Mouse (Mus musculus) liver, postnatal 0 days (tissue): ENCODE measurements around the gene Smg8. TPM values are rescaled to one million over a fixed set of nuclear protein-coding genes. Genes with fewer than 3 reads are reported as not detected.
"Not testable (repeated sequence)": the region's sequence is repeated elsewhere in the genome, so short reads cannot be mapped to it uniquely, and the experiment has no call there.

Source experiments
- ATAC-seq: fragments of 200-750 bp; cut with Nextera tagmentation; 2 replicates; pipeline ENCODE4 v1.8.0; 2017; ENCODE audit warnings: mild to moderate bottlenecking, moderate library complexity
- DNase-seq: peaks from one replicate; pipeline ENCODE4 v3.0.0-alpha.2; 2016
- H3K27ac ChIP-seq: fragments of 300-500 bp; sonication (generic); 2 replicates; pipeline ENCODE4 v1.5.1; 2014; ENCODE audit warnings: antibody characterized with exemption, moderate library complexity, mild to moderate bottlenecking, low read depth
- H3K27me3 ChIP-seq: fragments of 300-500 bp; sonication (generic); 2 replicates; pipeline ENCODE4 v1.6.1; 2014; ENCODE audit warnings: low read length, control low read depth, mixed read lengths; ENCODE audit not compliant: insufficient read depth
- H3K36me3 ChIP-seq: fragments of 300-500 bp; sonication (generic); replicated peaks from 2 replicates; pipeline ENCODE4 v1.6.1; 2014; ENCODE audit warnings: mild to moderate bottlenecking, control low read depth, low read length, moderate library complexity, mixed read lengths; ENCODE audit not compliant: insufficient read depth
- H3K4me1 ChIP-seq: fragments of 300-500 bp; sonication (generic); 2 replicates; pipeline ENCODE4 v1.6.1; 2014; ENCODE audit warnings: antibody characterized with exemption, mild to moderate bottlenecking, control low read depth; ENCODE audit not compliant: insufficient read depth
- H3K4me2 ChIP-seq: fragments of 300-500 bp; sonication (generic); 2 replicates; pipeline ENCODE4 v1.6.1; 2014; ENCODE audit warnings: low read depth, mild to moderate bottlenecking, low read length, moderate library complexity, mixed read lengths
- H3K4me3 ChIP-seq: fragments of 300-500 bp; sonication (generic); 2 replicates; pipeline ENCODE4 v1.5.1; 2014; ENCODE audit warnings: low read depth, low read length
- H3K9ac ChIP-seq: fragments of 300-500 bp; sonication (generic); replicated peaks from 2 replicates; pipeline ENCODE4 v1.6.1; 2014; ENCODE audit warnings: mild to moderate bottlenecking, moderate library complexity
- H3K9me3 ChIP-seq: fragments of 300-500 bp; sonication (generic); 2 replicates; pipeline ENCODE4 v1.6.1; 2016; ENCODE audit warnings: mild to moderate bottlenecking, control low read depth, low read length, mixed read lengths
- CTCF ChIP-seq: sonication (generic); IDR thresholded peaks from 2 replicates; pipeline ENCODE4 v1.5.1; 2016; ENCODE audit warnings: antibody characterized with exemption, low read depth
- EP300 ChIP-seq: IDR thresholded peaks from 2 replicates; pipeline ENCODE4 v1.6.1; 2016; ENCODE audit warnings: antibody characterized with exemption, low read depth, mild to moderate bottlenecking
- WGBS: fragments of 180-500 bp; shearing (Covaris S2); extraction: QIAGEN DNeasy Blood & Tissue Kit; methylation state at CpG from one replicate; pipeline ENCODE4 v1.1.7; 2014; ENCODE audit not compliant: insufficient replicate concordance; 5-methylcytosine and 5-hydroxymethylcytosine counted together
- microRNA counts: library from miRNA; unstranded; fragments of <30 nt; microRNA quantifications from one replicate; lab custom pipeline; 2015
- microRNA-seq: library from miRNA; unstranded; fragments of <30 nt; microRNA quantifications from one replicate; pipeline ENCODE4, GENCODE M21; 2016
- polyA plus RNA-seq: library from polyadenylated mRNA; unstranded; fragments of >200 nt; fragmentation: Nextera tagmentation; extraction: Ambion mirVana; gene quantifications from 2 replicates; pipeline ENCODE4 v1.2.1, GENCODE M21; 2015

Smg8 gene
- polyA plus RNA-seq, 1 experiment from 2014 or later = 4.9 TPM

GRCm38 (mm10) chr11:87056286-87056685, 30.3 kb downstream of the Smg8 start:
- Histone ChIP-seq H3K4me3 (no peak overlapping the region), H3K9me3 (no peaks in the 10 kb centered on the region), H3K9ac (no peak overlapping the region), H3K36me3 (no peaks in the 10 kb centered on the region), H3K27ac (no peak overlapping the region), H3K4me2 (no peak overlapping the region), H3K27me3 (no peaks in the 10 kb centered on the region), H3K4me1 (no peaks in the 10 kb centered on the region)
- TF ChIP-seq CTCF = no peak
- TF ChIP-seq EP300 = no peak
- WGBS = 68% methylated on average over 6 of the region's 6 CpGs
- no peak for ATAC-seq
- no peak for DNase-seq

GRCm38 (mm10) chr11:87048900-87049299, 37.7 kb downstream of the Smg8 start:
- not testable (repeated sequence) for H3K9me3 ChIP-seq, DNase-seq, H3K4me2 ChIP-seq, H3K27me3 ChIP-seq, H3K4me1 ChIP-seq, H3K4me3 ChIP-seq, H3K9ac ChIP-seq, H3K36me3 ChIP-seq, ATAC-seq, H3K27ac ChIP-seq
- WGBS = 84% methylated on average over 7 of the region's 7 CpGs

- Histone ChIP-seq H3K4me1 (no peaks in the 10 kb centered on the region), H3K27me3 (no peaks in the 10 kb centered on the region), H3K4me2 (no peak overlapping the region), H3K36me3 (no peaks in the 10 kb centered on the region), H3K4me3 (no peak overlapping the region), H3K9ac (no peak overlapping the region), H3K27ac (no peak overlapping the region), H3K9me3 (no peaks in the 10 kb centered on the region)
- 71% methylated on average over 5 of the region's 5 CpGs for WGBS
- no peak for DNase-seq
- TF ChIP-seq EP300 (no peak), CTCF (no peak)
- no peak for ATAC-seq
Measured at GRCm38 (mm10) chr11:87046968-87047367, 39.6 kb downstream of the Smg8 start.

- TF ChIP-seq EP300 (no peak), CTCF (no peak)
- Histone ChIP-seq H3K9ac (no peak overlapping the region), H3K27me3 (no peaks in the 10 kb centered on the region), H3K4me3 (no peak overlapping the region), H3K27ac (no peak overlapping the region), H3K36me3 (no peaks in the 10 kb centered on the region), H3K4me2 (no peak overlapping the region), H3K9me3 (no peaks in the 10 kb centered on the region), H3K4me1 (0 out of 2 replicates have a peak, but pooled peaks cover 2% of the 10 kb centered on the region)
- no peak for ATAC-seq
- WGBS = 67% methylated on average over 3 of the region's 3 CpGs
- no peak for DNase-seq
Measured at GRCm38 (mm10) chr11:87043052-87043451, 43.5 kb downstream of the Smg8 start.

GRCm38 (mm10) chr11:87039307-87039963, 47.1 kb downstream of the Smg8 start:
- 64% methylated on average over 9 of the region's 9 CpGs for WGBS
- DNase-seq = peak; percentile 24
- ATAC-seq = peak; percentile 31; the same call in 1 of the 2 replicates

GRCm38 (mm10) chr11:87036180-87036579, 50.4 kb downstream of the Smg8 start:
- 76% methylated on average over 4 of the region's 4 CpGs for WGBS
- Histone ChIP-seq H3K27me3 (no peaks in the 10 kb centered on the region), H3K4me1 (0 out of 2 replicates have a peak, but pooled peaks cover 2% of the 10 kb centered on the region), H3K36me3 (no peaks in the 10 kb centered on the region), H3K4me3 (no peak overlapping the region), H3K27ac (no peak overlapping the region), H3K9ac (no peak overlapping the region), H3K4me2 (no peak overlapping the region), H3K9me3 (no peaks in the 10 kb centered on the region)
- DNase-seq (no peak), ATAC-seq (no peak)
- TF ChIP-seq CTCF (peak; percentile 39), EP300 (no peak)

More at GRCm38 (mm10) chr11:87039307-87039963, 47.1 kb downstream of the Smg8 start:
- no peak overlapping the region for H3K9ac ChIP-seq
- 0 out of 2 replicates have a peak, but pooled peaks cover 2% of the 10 kb centered on the region for H3K4me1 ChIP-seq
- H3K27ac ChIP-seq = no peak overlapping the region; the same call in 1 of the 2 replicates
- TF ChIP-seq CTCF (no peak), EP300 (no peak)
- H3K4me3 ChIP-seq = no peak overlapping the region
- no peaks in the 10 kb centered on the region for H3K36me3 ChIP-seq
- no peaks in the 10 kb centered on the region for H3K27me3 ChIP-seq
- no peaks in the 10 kb centered on the region for H3K9me3 ChIP-seq
- no peak overlapping the region for H3K4me2 ChIP-seq

- DNase-seq (no peak), ATAC-seq (no peak)
- Histone ChIP-seq H3K27me3 (no peaks in the 10 kb centered on the region), H3K9me3 (no peaks in the 10 kb centered on the region), H3K36me3 (no peaks in the 10 kb centered on the region), H3K9ac (no peak overlapping the region), H3K4me3 (no peak overlapping the region), H3K27ac (no peak overlapping the region), H3K4me1 (0 out of 2 replicates have a peak, but pooled peaks cover 9% of the 10 kb centered on the region), H3K4me2 (no peak overlapping the region)
- no peak for TF ChIP-seq CTCF
- TF ChIP-seq EP300 = no peak
- WGBS = 79% methylated on average over 3 of the region's 3 CpGs
Measured at GRCm38 (mm10) chr11:87028212-87028611, 58.4 kb downstream of the Smg8 start.

MicroRNA genes within 50 kb of the gene (microRNA counts, 519-probe panel; counts per million panel counts)
- microRNA mmu-miR-301a (lab: Ali Mortazavi, UCI) = 5,906 counts per million, percentile 68 among the panel's probes with 10 or more counts

Small RNA genes within 50 kb of the gene (microRNA-seq; reads per million reads assigned to microRNA genes)
- 816 reads per million, percentile 70 among the genes with 10 or more reads in this experiment for gene Mir301

Other genes with a start within 250 kb of the Smg8 start
- 2.1 TPM in 2 replicates for gene Ypel2, start 93.1 kb downstream of the Smg8 start, polyA plus RNA-seq
- 2.7 TPM in 2 replicates for gene Gdpd1, start 12.7 kb downstream of the Smg8 start, polyA plus RNA-seq
- gene Prr11, start 21.9 kb upstream of the Smg8 start, polyA plus RNA-seq = 1.7 and 1.9 TPM in 2 replicates
- gene Ska2, start 22.5 kb upstream of the Smg8 start, polyA plus RNA-seq = 11.1 and 12.7 TPM in 2 replicates
- gene Trim37, start 40.3 kb upstream of the Smg8 start, polyA plus RNA-seq = 6.4 and 8.2 TPM in 2 replicates